Mouse (Mus musculus) ES-E14 (cell line): ENCODE results near the gene Tph2. TPM values are rescaled to one million over a fixed set of nuclear protein-coding genes. Genes with fewer than 3 reads are reported as not detected.

Experiments
- DNase-seq: peaks from one replicate; pipeline ENCODE4 v3.0.0-alpha.2; 2013; ENCODE audit warnings: low read depth, low spot score
- H3K27ac ChIP-seq: 2 replicates; pipeline ENCODE4 v1.5.1; 2012; ENCODE audit warnings: low read depth, mild to moderate bottlenecking, low read length, moderate library complexity, mixed read lengths; ENCODE audit not compliant: poor library complexity, insufficient read depth, severe bottlenecking
- H3K36me3 ChIP-seq: 2 replicates; pipeline ENCODE4 v1.6.1; 2012; ENCODE audit warnings: mild to moderate bottlenecking, low read length, moderate library complexity, mixed read lengths; ENCODE audit not compliant: control insufficient read depth, poor library complexity, insufficient read depth, severe bottlenecking
- H3K4me1 ChIP-seq, 2 experiments: fragments of 150-350 bp in 1 of 2; sonication (generic) in 1 of 2; 2 replicates each; pipeline ENCODE4 v1.6.1; 2012; ENCODE audit warnings: low read length in 2 of 2, mild to moderate bottlenecking in 1 of 2, mixed read lengths in 1 of 2; ENCODE audit not compliant: control insufficient read depth in 2 of 2, insufficient read depth in 2 of 2, poor library complexity in 1 of 2
- H3K4me3 ChIP-seq, 2 experiments: fragments of 150-350 bp in 1 of 2; sonication (generic) in 1 of 2; 2 replicates each; pipeline ENCODE4 v1.5.1; 2012; ENCODE audit warnings: low read length in 2 of 2, low read depth in 1 of 2, mild to moderate bottlenecking in 1 of 2, mixed read lengths in 1 of 2; ENCODE audit not compliant: insufficient read depth in 1 of 2, poor library complexity in 1 of 2, severe bottlenecking in 1 of 2
- H3K9ac ChIP-seq: 2 replicates; pipeline ENCODE4 v1.6.1; 2012; ENCODE audit warnings: low read depth, mild to moderate bottlenecking, low read length, mixed read lengths; ENCODE audit not compliant: poor library complexity, insufficient read depth, severe bottlenecking
- H3K9me3 ChIP-seq: fragments of 150-350 bp; sonication (generic); 2 replicates; pipeline ENCODE4 v1.6.1; 2012; ENCODE audit warnings: low read depth, mild to moderate bottlenecking, low read length; ENCODE audit not compliant: control insufficient read depth, insufficient read depth
- CHD2 ChIP-seq: IDR thresholded peaks from 2 replicates; pipeline ENCODE4 v1.6.1; 2014; ENCODE audit warnings: mild to moderate bottlenecking, low read depth, low read length, inconsistent platforms
- HCFC1 ChIP-seq: IDR thresholded peaks from 2 replicates; pipeline ENCODE4 v1.6.1; 2012; ENCODE audit warnings: low read length, inconsistent platforms, borderline replicate concordance; ENCODE audit not compliant: insufficient read depth
- MAFK ChIP-seq: IDR thresholded peaks from 2 replicates; pipeline ENCODE4 v1.6.1; 2014; ENCODE audit warnings: mild to moderate bottlenecking, low read depth, low read length, inconsistent platforms; ENCODE audit not compliant: insufficient read depth
- ZC3H11A ChIP-seq: IDR thresholded peaks from 2 replicates; pipeline ENCODE4 v1.6.1; 2012; ENCODE audit warnings: low read depth, mild to moderate bottlenecking, inconsistent platforms, low read length, borderline replicate concordance
- ZNF384 ChIP-seq: IDR thresholded peaks from 2 replicates; pipeline ENCODE4 v1.6.1; 2012; ENCODE audit warnings: low read depth, low read length, inconsistent platforms
- in situ Hi-C, 2 experiments: fragments of 600-800 bp; cut with MboI; formaldehyde crosslinking; loops; one replicate each; pipeline ENCODE4 v1.15.1; 2025; ENCODE audit warnings: low sequenced_read_pairs in 2 of 2, inconsistent platforms in 1 of 2; ENCODE audit not compliant: unreplicated experiment in 2 of 2
- total RNA-seq: library from RNA; depleted of rRNA; stranded (reverse); fragments of 300-350 nt; gene quantifications from 2 replicates; pipeline ENCODE4 v1.2.3, GENCODE M21; 2012

The Tph2 gene
- total RNA-seq, 1 experiment, result 0.18 TPM

DNA sequence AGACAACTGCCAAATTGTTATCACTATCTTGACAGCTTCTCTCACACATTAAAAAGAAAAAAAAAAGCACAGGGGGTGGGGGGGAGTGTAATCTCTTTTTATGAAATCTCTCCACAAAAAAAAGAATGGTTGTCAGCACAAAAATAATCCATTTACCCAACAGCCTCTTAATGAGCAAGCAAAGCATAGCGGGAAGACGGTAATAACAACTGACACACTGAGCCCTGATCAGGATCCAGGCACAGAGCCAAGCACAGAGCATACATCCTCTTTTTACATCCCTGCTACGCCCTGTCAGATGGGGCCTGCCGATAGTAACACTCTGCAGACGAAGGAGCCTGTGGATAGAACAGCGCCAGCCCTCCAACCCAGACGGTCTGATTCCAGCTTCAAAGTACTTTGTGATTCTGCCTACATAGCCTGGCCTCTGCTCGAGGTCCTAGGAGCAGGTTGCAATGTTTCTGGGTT lies 13.4 kb downstream of the Tph2 start:
- H3K4me3 ChIP-seq, result no peak overlapping the region
- no peak overlapping the region for H3K27ac ChIP-seq
- no peaks in the 10 kb centered on the region for H3K9me3 ChIP-seq
- no peak for DNase-seq
- H3K4me1 ChIP-seq, result peaks cover 0 to 7% of the 10 kb centered on the region in 2 experiments; a peak in 2 of 4 replicates
- H3K9ac ChIP-seq, result no peak overlapping the region
- TF ChIP-seq CHD2, result no peak
- TF ChIP-seq ZNF384, result no peak
- no peak for TF ChIP-seq ZC3H11A
- no peak for TF ChIP-seq MAFK
- no peak for TF ChIP-seq HCFC1
- H3K36me3 ChIP-seq, result no peaks in the 10 kb centered on the region
- in situ Hi-C loops, result no loop called here

DNA sequence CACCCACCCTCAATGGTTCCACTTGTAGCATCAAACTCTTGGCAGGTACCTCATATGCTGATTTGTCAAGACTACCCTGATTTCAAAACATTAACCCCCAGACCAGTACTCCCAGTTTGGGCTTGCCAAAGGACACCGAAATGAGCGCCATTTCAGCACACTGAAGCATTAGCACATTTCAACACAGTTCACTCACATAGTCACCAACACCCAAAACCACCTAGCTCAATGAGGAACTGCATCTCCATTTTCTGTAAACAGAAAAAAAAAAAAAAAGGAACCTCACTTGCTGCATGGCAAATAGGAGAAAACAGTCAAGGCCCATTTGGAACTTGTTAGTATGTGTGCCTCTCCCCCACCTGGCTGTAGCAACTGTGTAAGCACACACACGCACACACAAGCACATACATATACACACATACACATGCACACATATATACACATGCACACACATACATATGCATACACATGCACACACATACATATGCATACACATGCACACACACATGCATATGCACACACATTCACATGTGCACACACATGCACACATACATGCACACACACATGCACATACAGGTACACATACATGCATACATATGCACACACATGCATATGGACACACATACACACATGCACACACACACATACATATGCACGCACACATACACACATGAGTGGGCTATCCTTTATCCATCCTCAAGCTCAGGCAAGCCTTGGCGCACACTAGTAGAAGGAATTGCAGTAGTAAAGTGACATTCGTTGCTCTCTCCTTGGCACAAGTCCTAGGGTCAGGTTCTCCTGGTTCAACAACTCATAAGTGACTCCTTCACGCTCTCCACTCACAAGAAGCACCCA lies 14.1 kb downstream of the Tph2 start:
- no peak overlapping the region for H3K27ac ChIP-seq
- H3K9ac ChIP-seq, result no peak overlapping the region
- TF ChIP-seq MAFK (no peak), ZNF384 (no peak), HCFC1 (no peak), ZC3H11A (no peak), CHD2 (no peak)
- no peak for DNase-seq
- peaks cover 0 to 7% of the 10 kb centered on the region in 2 experiments; a peak in 2 of 4 replicates for H3K4me1 ChIP-seq
- H3K36me3 ChIP-seq, result no peaks in the 10 kb centered on the region
- no peaks in the 10 kb centered on the region for H3K9me3 ChIP-seq
- no peak overlapping the region for H3K4me3 ChIP-seq
- in situ Hi-C loops, result no loop called here

DNA sequence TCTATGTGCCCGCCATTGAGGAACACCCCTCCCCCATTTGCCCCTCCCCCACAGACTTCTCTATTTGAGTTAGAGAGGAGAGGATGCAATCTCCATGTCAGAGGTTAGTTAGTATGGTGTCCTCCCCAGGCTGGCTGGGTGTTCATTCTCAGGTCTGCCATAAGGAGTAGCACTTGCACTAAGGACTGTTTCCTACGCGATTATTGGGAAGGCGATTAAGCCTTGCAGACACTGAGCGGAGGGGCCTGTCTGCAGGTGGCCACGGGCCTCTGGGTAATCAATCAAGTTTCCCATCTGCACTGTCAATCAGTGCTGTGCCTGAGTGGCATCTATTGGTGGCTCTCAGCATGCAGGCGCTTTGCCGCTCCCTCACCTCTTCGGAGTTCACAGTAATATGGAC lies 15.4 kb downstream of the Tph2 start:
- H3K9me3 ChIP-seq, result no peaks in the 10 kb centered on the region
- no peaks in the 10 kb centered on the region for H3K36me3 ChIP-seq
- TF ChIP-seq HCFC1 (no peak), MAFK (no peak), ZNF384 (no peak), CHD2 (no peak), ZC3H11A (no peak)
- H3K9ac ChIP-seq, result no peak overlapping the region
- no peak for DNase-seq
- in situ Hi-C loops, result no loop called here
- H3K27ac ChIP-seq, result no peak overlapping the region
- no peak overlapping the region for H3K4me3 ChIP-seq
- H3K4me1 ChIP-seq, result peaks cover 0 to 5% of the 10 kb centered on the region in 2 experiments; a peak in 2 of 4 replicates

DNA sequence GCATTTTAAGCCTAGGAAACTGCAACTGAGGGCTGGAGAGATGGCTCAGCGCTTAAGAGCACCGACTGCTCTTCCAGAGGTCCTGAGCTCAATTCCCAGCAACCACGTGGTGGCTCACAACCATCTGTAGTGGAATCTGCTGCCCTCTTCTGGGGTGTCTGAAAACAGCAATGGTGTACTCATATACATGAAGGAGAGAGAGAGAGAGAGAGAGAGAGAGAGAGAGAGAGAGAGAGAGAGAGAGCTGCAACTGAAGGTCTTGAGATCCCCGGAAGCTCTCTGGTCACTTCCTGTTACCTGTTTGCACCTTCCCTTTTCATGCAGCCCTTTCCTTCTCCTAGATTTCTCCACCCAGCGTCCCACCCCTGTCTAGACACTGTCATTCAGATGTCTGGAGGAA lies 24.5 kb downstream of the Tph2 start:
- in situ Hi-C loops, result no loop called here
- Histone ChIP-seq H3K9me3 (no peaks in the 10 kb centered on the region), H3K4me1 (no peaks in the 10 kb centered on the region; a peak in 1 of 4 replicates), H3K27ac (no peak overlapping the region), H3K4me3 (no peak overlapping the region), H3K36me3 (no peaks in the 10 kb centered on the region), H3K9ac (no peak overlapping the region)
- DNase-seq, result no peak
- TF ChIP-seq ZC3H11A, result no peak
- no peak for TF ChIP-seq HCFC1
- TF ChIP-seq CHD2, result no peak
- TF ChIP-seq MAFK, result no peak
- TF ChIP-seq ZNF384, result no peak
